ENCODE assay signal across 26 mouse cellular contexts in the genomic region with DNA sequence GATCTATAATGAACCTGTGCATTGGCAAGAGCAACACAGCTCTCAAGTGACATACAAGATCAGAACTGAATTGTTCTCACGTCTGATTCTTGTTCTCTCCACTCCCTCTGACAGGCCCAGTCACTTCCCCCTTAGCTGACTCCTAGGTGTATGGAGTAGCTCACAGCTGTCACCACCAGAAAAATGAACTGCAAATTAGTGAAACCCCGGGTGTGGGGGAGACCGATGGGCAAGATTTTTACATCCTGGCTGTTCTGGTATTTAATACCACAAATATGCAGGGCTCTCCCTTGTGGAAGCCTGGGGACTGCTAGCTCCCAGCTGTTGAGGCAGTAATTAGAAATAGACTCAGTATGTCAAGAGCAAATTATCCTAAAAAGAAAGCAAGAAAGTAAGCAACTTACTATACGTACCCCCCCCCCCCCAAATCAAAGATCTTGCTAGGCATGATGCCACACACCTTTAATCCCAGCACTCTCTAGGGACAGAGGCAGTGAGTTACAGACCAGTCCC. TPM values are rescaled to one million over a fixed set of nuclear protein-coding genes. Genes with fewer than 3 reads are reported as not detected.
DNase-seq lines count a peak whose midpoint lies in the region; ATAC-seq and TF ChIP-seq lines count a peak whose summit lies in the region.
"Had no signal": no experiment of that assay in that cellular context is flagged by ENCODE, and none has a peak within 500 bp of the region (broad histone marks: within the 10 kb centered on the region; RNA-seq: fewer than 3 reads in every experiment).

No protein-coding gene starts in this region.

- no peak for TF ChIP-seq POLR2A in myocyte (IDR thresholded peaks at IDR 0.05; ENCODE audit: insufficient read length, low read depth)

- WGBS in heart, embryonic 10.5 days: 49% methylated on average over 4 of the region's 4 CpGs
- 43% methylated on average over 4 of the region's 4 CpGs for WGBS in heart, embryonic 11.5 days (ENCODE audit: insufficient replicate concordance)
- WGBS in forebrain, embryonic 14.5 days: 89% methylated on average over 4 of the region's 4 CpGs

- H3K9me3 ChIP-seq in heart, embryonic 10.5 days: no peaks in the 10 kb centered on the region
- no peaks in the 10 kb centered on the region for H3K9me3 ChIP-seq in heart, embryonic 11.5 days (replicated peaks; ENCODE audit: control insufficient read depth, low read length)
- H3K9me3 ChIP-seq in forebrain, embryonic 14.5 days (replicated peaks; ENCODE audit: control insufficient read depth, low read length): no peaks in the 10 kb centered on the region
- H3K9me3 ChIP-seq: embryonic facial prominence, embryonic 13.5 days; forebrain, embryonic 10.5 days; forebrain, embryonic 13.5 days; G1E; hindbrain, embryonic 12.5 days; hindbrain, embryonic 15.5 days had no signal

- no peaks in the 10 kb centered on the region for H3K4me1 ChIP-seq in heart, embryonic 10.5 days
- H3K4me1 ChIP-seq in heart, embryonic 11.5 days (ENCODE audit: control insufficient read depth, insufficient read depth, low read length): no peaks in the 10 kb centered on the region; the same call in 1 of the 2 replicates
- H3K4me1 ChIP-seq in forebrain, embryonic 14.5 days (ENCODE audit: control insufficient read depth, insufficient read depth, low read length): no peaks in the 10 kb centered on the region
- H3K4me1 ChIP-seq: forebrain, embryonic 10.5 days; forebrain, embryonic 13.5 days; hindbrain, embryonic 12.5 days; hindbrain, embryonic 15.5 days had no signal

- no peaks in the 10 kb centered on the region for H3K79me2 ChIP-seq in myocyte (ENCODE audit: control insufficient read depth, insufficient read depth)

- no peak overlapping the region for H3K27ac ChIP-seq in heart, embryonic 10.5 days
- H3K27ac ChIP-seq in heart, embryonic 11.5 days (ENCODE audit: low read depth, low read length): no peak overlapping the region
- H3K27ac ChIP-seq in forebrain, embryonic 14.5 days (ENCODE audit: low read depth, low read length): no peak overlapping the region
- H3K27ac ChIP-seq: embryonic facial prominence, embryonic 13.5 days; forebrain, embryonic 10.5 days; forebrain, embryonic 13.5 days; hindbrain, embryonic 12.5 days; hindbrain, embryonic 15.5 days had no signal

- peak; percentile 77 for DNase-seq in heart, embryonic 10.5 days (ENCODE audit: low spot score)
- peak; percentile 6 for DNase-seq in lung, postnatal 10 days
- no peak for DNase-seq in lung, postnatal 14 days
- DNase-seq in MN1 (ENCODE audit: low spot score): peak; percentile 6
- no peak for DNase-seq in forebrain, embryonic 14.5 days (ENCODE audit: low spot score)
- DNase-seq: adrenal gland, postnatal 10 days; adrenal gland, postnatal 36 days; cerebellum, adult 11 months; cerebellum, adult 2 months; cerebellum, adult 9-11 months; cerebellum, postnatal 25 days; forebrain, postnatal 0 days; gastrocnemius, postnatal 25 days; heart, adult 18-20 months; kidney, adult 2 months had no signal

- H3K4me3 ChIP-seq in heart, embryonic 10.5 days: no peak overlapping the region
- no peak overlapping the region for H3K4me3 ChIP-seq in heart, embryonic 11.5 days (ENCODE audit: low read depth, low read length)
- no peak overlapping the region for H3K4me3 ChIP-seq in myocyte
- H3K4me3 ChIP-seq in forebrain, embryonic 14.5 days (ENCODE audit: low read depth, low read length): no peak overlapping the region
- H3K4me3 ChIP-seq: embryonic facial prominence, embryonic 13.5 days; forebrain, embryonic 10.5 days; forebrain, embryonic 13.5 days; hindbrain, embryonic 12.5 days; hindbrain, embryonic 15.5 days had no signal

- H3K27me3 ChIP-seq in heart, embryonic 10.5 days (ENCODE audit: insufficient read depth, poor library complexity, severe bottlenecking): no peaks in the 10 kb centered on the region
- H3K27me3 ChIP-seq in heart, embryonic 11.5 days (ENCODE audit: control insufficient read depth, insufficient read depth, low read length): no peaks in the 10 kb centered on the region
- H3K27me3 ChIP-seq in myocyte (ENCODE audit: control insufficient read depth, insufficient read depth, insufficient read length): no peaks in the 10 kb centered on the region
- H3K27me3 ChIP-seq in forebrain, embryonic 14.5 days (replicated peaks; ENCODE audit: control insufficient read depth, insufficient read depth, low read length): no peaks in the 10 kb centered on the region
- H3K27me3 ChIP-seq: embryonic facial prominence, embryonic 13.5 days; forebrain, embryonic 13.5 days; hindbrain, embryonic 12.5 days; hindbrain, embryonic 15.5 days had no signal

- no peak; the same call in 1 of the 2 replicates for ATAC-seq in heart, embryonic 11.5 days (replicated peaks; ENCODE audit: insufficient number of reproducible peaks, low FRiP score, low TSS enrichment)
- no peak for ATAC-seq in forebrain, embryonic 14.5 days
- ATAC-seq in inflammation-experienced regulatory T-cells, adult 6 months: no peak
- ATAC-seq: activated CD4-positive, CD25-positive, alpha-beta regulatory T cell, adult 4 months; forebrain, embryonic 13.5 days; forebrain, postnatal 0 days; intestine, embryonic 16.5 days had no signal

- H3K4me2 ChIP-seq in heart, embryonic 11.5 days: no peak overlapping the region
- peak overlapping the region; percentile 40 for H3K4me2 ChIP-seq in myocyte (ENCODE audit: low read depth)
- H3K4me2 ChIP-seq in forebrain, embryonic 14.5 days (ENCODE audit: low read length): no peak overlapping the region
- H3K4me2 ChIP-seq: embryonic facial prominence, embryonic 13.5 days; forebrain, embryonic 13.5 days; hindbrain, embryonic 12.5 days; hindbrain, embryonic 15.5 days had no signal

- H3K9ac ChIP-seq in heart, embryonic 11.5 days (ENCODE audit: low read depth, low read length): no peak overlapping the region
- no peak overlapping the region for H3K9ac ChIP-seq in forebrain, embryonic 14.5 days (ENCODE audit: low read length)
- H3K9ac ChIP-seq: embryonic facial prominence, embryonic 13.5 days; forebrain, embryonic 13.5 days; forebrain, postnatal 0 days; hindbrain, embryonic 12.5 days; hindbrain, embryonic 15.5 days had no signal

- no peak overlapping the region for H3ac ChIP-seq in myocyte (ENCODE audit: control insufficient read depth, insufficient read length)

- H3K36me3 ChIP-seq in heart, embryonic 10.5 days: peaks cover 5% of the 10 kb centered on the region; the same call in 1 of the 2 replicates
- no peaks in the 10 kb centered on the region; the same call in 1 of the 2 replicates for H3K36me3 ChIP-seq in heart, embryonic 11.5 days (ENCODE audit: control insufficient read depth, insufficient read depth, low read length)
- no peaks in the 10 kb centered on the region for H3K36me3 ChIP-seq in myocyte (ENCODE audit: control insufficient read depth, insufficient read depth)
- H3K36me3 ChIP-seq in forebrain, embryonic 14.5 days (ENCODE audit: control insufficient read depth, insufficient read depth, low read length): no peaks in the 10 kb centered on the region
- H3K36me3 ChIP-seq: hindbrain, embryonic 12.5 days; hindbrain, embryonic 15.5 days had no signal

TF ChIP-seq in myocyte, 11 proteins besides CTCF, POLR2A, EP300 and RAD21:
- no peak for TF ChIP-seq USF1 (IDR thresholded peaks at IDR 0.05; ENCODE audit: low read depth)
- TF ChIP-seq TCF12 (IDR thresholded peaks at IDR 0.05; ENCODE audit: insufficient read depth, poor library complexity, severe bottlenecking): peak; percentile 81
- peak in 2 of 3 experiments; percentile 57 to 77 for TF ChIP-seq MYOG (IDR thresholded peaks at IDR 0.05; ENCODE audit: control insufficient read depth in 1 of 3, insufficient read depth in 1 of 3, insufficient read length in 2 of 3, low read depth in 2 of 3)
- peak; percentile 44 to 72 (median 66) for TF ChIP-seq MYOD1 (IDR thresholded peaks at IDR 0.05; ENCODE audit: control insufficient read depth in 1 of 3, insufficient read length in 2 of 3, low read depth in 2 of 3)

RNA-seq across cellular contexts. Expression of a gene that starts 21.8 kb away (rescaled TPM):
- polyA plus RNA-seq in heart, embryonic 10.5 days (2016; fragmentation: Nextera tagmentation; extraction: Ambion mirVana): 6.9 and 9.1 TPM in 2 replicates
- polyA plus RNA-seq in heart, embryonic 11.5 days (2014; fragmentation: Nextera tagmentation; extraction: Ambion mirVana): 3.7 and 6.6 TPM in 2 replicates
- 7.2 TPM for polyA plus RNA-seq in myocyte (2012; fragmentation: generic; extraction: Trizol)
- polyA plus RNA-seq in forebrain, embryonic 14.5 days (2014; fragmentation: Nextera tagmentation; extraction: Ambion mirVana): 3.0 and 4.1 TPM in 2 replicates
- polyA plus RNA-seq in inflammation-experienced regulatory T-cells, adult 6 months (2017; shearing (Covaris generic)): 1 to 10 TPM; 1.2 to 4.7 (median 1.5) TPM

RNA-seq across cellular contexts. Expression of a gene that starts 22.1 kb away (rescaled TPM):
- polyA plus RNA-seq in heart, embryonic 10.5 days (2016; fragmentation: Nextera tagmentation; extraction: Ambion mirVana): 48.1 and 56.6 TPM in 2 replicates
- polyA plus RNA-seq in heart, embryonic 11.5 days (2014; fragmentation: Nextera tagmentation; extraction: Ambion mirVana): 45.0 and 46.4 TPM in 2 replicates
- 36.9 TPM for polyA plus RNA-seq in myocyte (2012; fragmentation: generic; extraction: Trizol)
- 80.2 and 82.0 TPM in 2 replicates for polyA plus RNA-seq in forebrain, embryonic 14.5 days (2014; fragmentation: Nextera tagmentation; extraction: Ambion mirVana)
- polyA plus RNA-seq in inflammation-experienced regulatory T-cells, adult 6 months (2017; shearing (Covaris generic)): 10 to 100 TPM; 15.3 to 22.1 (median 17.8) TPM

Comparison
In these comparisons a context has a peak if more than half of its experiments do, and no peak if none do; other contexts are left out.
1. DNase-seq: peak in heart, embryonic 10.5 days (single experiment), lung, postnatal 10 days (single experiment) and MN1 (single experiment); none in lung, postnatal 14 days (single experiment) and forebrain, embryonic 14.5 days (single experiment).